Mouse (Mus musculus): Measurements from ENCODE around the gene 4921524J17Rik.

- TF ChIP-seq MXI1 (IDR thresholded peaks at IDR 0.05; ENCODE audit: low read depth, low read length): no peak
- no peak for TF ChIP-seq ZNF384 (IDR thresholded peaks at IDR 0.05; ENCODE audit: low read depth, low read length)
- no peak for TF ChIP-seq CTCF (IDR thresholded peaks at IDR 0.05 in 2 of 3, conservative IDR thresholded peaks at IDR 0.05 in 1 of 3; ENCODE audit: control insufficient read depth in 1 of 3, insufficient read depth in 1 of 3, low read depth in 2 of 3, low read length in 3 of 3, poor library complexity in 1 of 3, severe bottlenecking in 1 of 3)
- no peak for TF ChIP-seq CHD1 (IDR thresholded peaks at IDR 0.05; ENCODE audit: low read depth, low read length)
- TF ChIP-seq ZMIZ1 (IDR thresholded peaks at IDR 0.05; ENCODE audit: low read depth, low read length): no peak
- TF ChIP-seq GATA1 (IDR thresholded peaks at IDR 0.05; ENCODE audit: low read depth, low read length): no peak
- no peak for TF ChIP-seq MEF2A (IDR thresholded peaks at IDR 0.05; ENCODE audit: extremely low read depth, insufficient replicate concordance, low read depth, low read length, poor library complexity, severe bottlenecking)
- TF ChIP-seq POLR2AphosphoS2 (IDR thresholded peaks at IDR 0.05; ENCODE audit: low read length): no peak
- TF ChIP-seq SIN3A (IDR thresholded peaks at IDR 0.05; ENCODE audit: low read length): no peak
- no peak for TF ChIP-seq HCFC1 (IDR thresholded peaks at IDR 0.05; ENCODE audit: low read depth, low read length)
Observed at GRCm38 (mm10) chr8:85476970-85477545, 44.4 kb upstream of the 4921524J17Rik start.

Measured in MEL (cell line).